Mouse (Mus musculus): ENCODE data around the gene LTO1. TPM values are rescaled to one million over a fixed set of nuclear protein-coding genes. Genes with fewer than 3 reads are reported as not detected.

The LTO1 gene
- polyA plus RNA-seq, 1 experiment from 2014 or later = 34.1 TPM

Other genes with a start within 250 kb of the LTO1 start
- 6.9 and 7.5 TPM in 2 replicates for gene Ano1, start 163.1 kb upstream of the LTO1 start, polyA plus RNA-seq (2016; fragmentation: Nextera tagmentation; extraction: Ambion mirVana)
- gene Fgf3, start 77.0 kb upstream of the LTO1 start, polyA plus RNA-seq (2016; fragmentation: Nextera tagmentation; extraction: Ambion mirVana) = 1.9 and 2.1 TPM in 2 replicates
- gene Fgf4, start 67.7 kb upstream of the LTO1 start, polyA plus RNA-seq (2016; fragmentation: Nextera tagmentation; extraction: Ambion mirVana) = 0.13 and 0.46 TPM in 2 replicates
- gene Fgf15, start 18.6 kb upstream of the LTO1 start, polyA plus RNA-seq (2016; fragmentation: Nextera tagmentation; extraction: Ambion mirVana) = 62.0 and 66.7 TPM in 2 replicates
- gene Ccnd1, start 24.8 kb downstream of the LTO1 start, polyA plus RNA-seq (2016; fragmentation: Nextera tagmentation; extraction: Ambion mirVana) = 123 and 128 TPM in 2 replicates